In the genomic region with DNA sequence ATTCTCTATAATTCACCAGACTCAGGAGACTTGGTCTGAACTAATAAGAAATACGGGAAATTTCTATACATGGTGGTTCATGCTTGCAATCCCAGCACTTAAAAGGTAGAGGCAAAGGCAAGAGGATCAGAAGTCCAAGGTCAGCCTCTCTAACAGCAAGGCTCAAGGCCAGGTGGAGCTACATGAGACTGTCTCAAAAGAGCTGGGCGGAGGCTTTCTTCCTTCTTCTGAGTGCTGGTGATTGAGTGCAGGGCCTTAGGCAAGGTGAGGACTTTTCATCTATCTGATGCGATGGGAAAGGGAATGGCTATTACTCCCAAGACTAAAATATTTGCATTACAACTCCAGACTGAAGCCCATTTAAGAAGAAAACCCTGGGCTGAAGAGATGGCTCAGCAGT, we compare ENCODE assay signal across 31 mouse cellular contexts. TPM values are rescaled to one million over a fixed set of nuclear protein-coding genes. Genes with fewer than 3 reads are reported as not detected.
A peak's percentile ranks its signal among the peaks of the same experiment; 100 is the strongest.
DNase-seq lines count a peak whose midpoint lies in the region; ATAC-seq and TF ChIP-seq lines count a peak whose summit lies in the region.
"Had no signal": no experiment of that assay in that cellular context is flagged by ENCODE, and none has a peak within 500 bp of the region (broad histone marks: within the 10 kb centered on the region; RNA-seq: fewer than 3 reads in every experiment).

No protein-coding gene starts in this region.

- H3K9ac ChIP-seq in intestine, postnatal 0 days (ENCODE audit: low read depth, low read length) = no peak overlapping the region
- H3K9ac ChIP-seq in intestine, embryonic 15.5 days = no peak overlapping the region
- H3K9ac ChIP-seq in liver, postnatal 0 days (replicated peaks) = no peak overlapping the region
- H3K9ac ChIP-seq: embryonic facial prominence, embryonic 12.5 days; embryonic facial prominence, embryonic 15.5 days; forebrain, embryonic 12.5 days; forebrain, embryonic 15.5 days; heart, embryonic 13.5 days; hindbrain, embryonic 14.5 days had no signal

- H3K4me3 ChIP-seq in intestine, postnatal 0 days (ENCODE audit: low read depth, low read length) = no peak overlapping the region
- no peak overlapping the region for H3K4me3 ChIP-seq in intestine, embryonic 15.5 days (replicated peaks)
- no peak overlapping the region for H3K4me3 ChIP-seq in liver, postnatal 0 days (ENCODE audit: low read depth, low read length)
- H3K4me3 ChIP-seq: embryonic facial prominence, embryonic 12.5 days; embryonic facial prominence, embryonic 15.5 days; forebrain, embryonic 12.5 days; forebrain, embryonic 15.5 days; heart, embryonic 10.5 days; heart, embryonic 13.5 days had no signal

- H3K27ac ChIP-seq in intestine, postnatal 0 days (ENCODE audit: low read depth, low read length) = 0 out of 2 replicates have a peak overlapping the region, but pooled peaks have one; percentile 7
- no peak overlapping the region for H3K27ac ChIP-seq in intestine, embryonic 15.5 days
- H3K27ac ChIP-seq in liver, postnatal 0 days (ENCODE audit: low read depth) = no peak overlapping the region
- H3K27ac ChIP-seq: embryonic facial prominence, embryonic 12.5 days; embryonic facial prominence, embryonic 15.5 days; forebrain, embryonic 12.5 days; forebrain, embryonic 15.5 days; heart, embryonic 10.5 days; heart, embryonic 13.5 days; hindbrain, embryonic 14.5 days; hindbrain, postnatal 0 days had no signal

- WGBS in intestine, postnatal 0 days = 85% methylated on average over 3 of the region's 3 CpGs
- 89% methylated on average over 3 of the region's 3 CpGs for WGBS in intestine, embryonic 15.5 days
- WGBS in liver, postnatal 0 days (ENCODE audit: insufficient replicate concordance) = 93% methylated on average over 3 of the region's 3 CpGs

- no peak for ATAC-seq in intestine, postnatal 0 days
- no peak for ATAC-seq in intestine, embryonic 15.5 days
- ATAC-seq in liver, postnatal 0 days = no peak
- ATAC-seq: forebrain, embryonic 15.5 days; hindbrain, postnatal 0 days; inflammation-experienced regulatory T-cells, adult 6 months had no signal

- no peaks in the 10 kb centered on the region for H3K4me1 ChIP-seq in intestine, postnatal 0 days (replicated peaks; ENCODE audit: control insufficient read depth, insufficient read depth, low read length)
- no peaks in the 10 kb centered on the region for H3K4me1 ChIP-seq in intestine, embryonic 15.5 days (replicated peaks)
- peaks cover 6% of the 10 kb centered on the region for H3K4me1 ChIP-seq in liver, postnatal 0 days (ENCODE audit: insufficient read depth)
- H3K4me1 ChIP-seq: embryonic facial prominence, embryonic 12.5 days; embryonic facial prominence, embryonic 15.5 days; forebrain, embryonic 12.5 days; forebrain, embryonic 15.5 days; heart, embryonic 10.5 days; heart, embryonic 13.5 days had no signal

- H3K27me3 ChIP-seq in intestine, postnatal 0 days (replicated peaks; ENCODE audit: control insufficient read depth, insufficient read depth, low read length) = no peaks in the 10 kb centered on the region
- no peaks in the 10 kb centered on the region for H3K27me3 ChIP-seq in intestine, embryonic 15.5 days (replicated peaks)
- no peaks in the 10 kb centered on the region for H3K27me3 ChIP-seq in liver, postnatal 0 days (ENCODE audit: insufficient read depth, low read length)
- H3K27me3 ChIP-seq: embryonic facial prominence, embryonic 12.5 days; embryonic facial prominence, embryonic 15.5 days; forebrain, embryonic 12.5 days; forebrain, embryonic 15.5 days; heart, embryonic 13.5 days had no signal

- no peak for TF ChIP-seq CTCF in intestine, postnatal 0 days (IDR thresholded peaks at IDR 0.05; ENCODE audit: low read depth)
- TF ChIP-seq CTCF in liver, postnatal 0 days (IDR thresholded peaks at IDR 0.05; ENCODE audit: low read depth) = no peak

- H3K9me3 ChIP-seq in intestine, postnatal 0 days (ENCODE audit: control insufficient read depth) = no peaks in the 10 kb centered on the region
- H3K9me3 ChIP-seq in intestine, embryonic 15.5 days = no peaks in the 10 kb centered on the region
- H3K9me3 ChIP-seq in liver, postnatal 0 days (ENCODE audit: low read length) = no peaks in the 10 kb centered on the region
- H3K9me3 ChIP-seq: embryonic facial prominence, embryonic 12.5 days; embryonic facial prominence, embryonic 15.5 days; forebrain, embryonic 12.5 days; forebrain, embryonic 15.5 days; heart, embryonic 10.5 days; heart, embryonic 13.5 days had no signal

- no peak overlapping the region for H3K4me2 ChIP-seq in intestine, postnatal 0 days (replicated peaks; ENCODE audit: low read depth)
- no peak overlapping the region for H3K4me2 ChIP-seq in intestine, embryonic 15.5 days (replicated peaks)
- no peak overlapping the region for H3K4me2 ChIP-seq in liver, postnatal 0 days (ENCODE audit: low read depth, low read length)
- H3K4me2 ChIP-seq: embryonic facial prominence, embryonic 12.5 days; embryonic facial prominence, embryonic 15.5 days; forebrain, embryonic 12.5 days; forebrain, embryonic 15.5 days; heart, embryonic 13.5 days; hindbrain, embryonic 14.5 days had no signal

- DNase-seq in adrenal gland, adult (ENCODE audit: inconsistent age in 2 of 2, low spot score in 1 of 2) = peak; percentile 33 to 74
- no peak for DNase-seq in adrenal gland, adult 2 months
- peak; percentile 88 for DNase-seq in ZHBTc4 (ENCODE audit: low read depth, low spot score)
- no peak for DNase-seq in liver, postnatal 0 days
- DNase-seq: adrenal gland, postnatal 10 days; adrenal gland, postnatal 36 days; cerebellum, adult 11 months; cerebellum, adult 2 months; cerebellum, adult 9-11 months; cerebellum, postnatal 25 days; gastrocnemius, postnatal 10 days; heart, adult 18-20 months; heart, postnatal 14 days; heart, postnatal 4 days; kidney, adult 11 months; kidney, adult 8-10 months had no signal

- peaks cover 68% of the 10 kb centered on the region for H3K36me3 ChIP-seq in intestine, postnatal 0 days (ENCODE audit: control insufficient read depth, insufficient read depth)
- H3K36me3 ChIP-seq in intestine, embryonic 15.5 days = peaks cover 42% of the 10 kb centered on the region
- H3K36me3 ChIP-seq in liver, postnatal 0 days (replicated peaks; ENCODE audit: insufficient read depth, low read length) = peaks cover 76% of the 10 kb centered on the region

- no peak for TF ChIP-seq EP300 in liver, postnatal 0 days (IDR thresholded peaks at IDR 0.05; ENCODE audit: low read depth)

RNA-seq across cellular contexts. Expression of a gene that starts 11.1 kb away (rescaled TPM):
- total RNA-seq in adrenal gland, adult 2 months (2021) = 10 to 100 TPM; 70.7 to 99.0 TPM
- polyA plus RNA-seq in adrenal gland, adult 2 months (2012; rRNA removed) = 44.6 and 49.5 TPM in 2 replicates
- 42.1 and 42.3 TPM in 2 replicates for polyA plus RNA-seq in intestine, postnatal 0 days (2015; fragmentation: Nextera tagmentation; extraction: Ambion mirVana)
- 81.4 and 86.7 TPM in 2 replicates for polyA plus RNA-seq in intestine, embryonic 15.5 days (2015; fragmentation: Nextera tagmentation; extraction: Ambion mirVana)
- polyA plus RNA-seq in liver, postnatal 0 days (2015; fragmentation: Nextera tagmentation; extraction: Ambion mirVana) = 26.6 and 28.2 TPM in 2 replicates

RNA-seq across cellular contexts. Expression of a gene that starts 25.6 kb away (rescaled TPM):
- 10 to 100 TPM; 42.2 to 66.4 TPM for total RNA-seq in adrenal gland, adult 2 months (2021)
- polyA plus RNA-seq in adrenal gland, adult 2 months (2012; rRNA removed) = 3.9 and 5.8 TPM in 2 replicates
- polyA plus RNA-seq in intestine, postnatal 0 days (2015; fragmentation: Nextera tagmentation; extraction: Ambion mirVana) = 21.1 and 25.0 TPM in 2 replicates
- polyA plus RNA-seq in intestine, embryonic 15.5 days (2015; fragmentation: Nextera tagmentation; extraction: Ambion mirVana) = 42.4 and 44.9 TPM in 2 replicates
- polyA plus RNA-seq in liver, postnatal 0 days (2015; fragmentation: Nextera tagmentation; extraction: Ambion mirVana) = 14.9 and 17.0 TPM in 2 replicates

RNA-seq across cellular contexts. Expression of a gene that starts 25.7 kb away (rescaled TPM):
- total RNA-seq in adrenal gland, adult 2 months (2021) = under 1 TPM; 0.58 to 0.59 TPM
- polyA plus RNA-seq in adrenal gland, adult 2 months (2012; rRNA removed) = 0.22 TPM in 1 of 2 replicates, not detected in the other
- polyA plus RNA-seq in intestine, postnatal 0 days (2015; fragmentation: Nextera tagmentation; extraction: Ambion mirVana) = not detected in 2 replicates
- polyA plus RNA-seq in intestine, embryonic 15.5 days (2015; fragmentation: Nextera tagmentation; extraction: Ambion mirVana) = 0.77 TPM in 1 of 2 replicates, not detected in the other
- polyA plus RNA-seq in liver, postnatal 0 days (2015; fragmentation: Nextera tagmentation; extraction: Ambion mirVana) = not detected in 2 replicates
- total RNA-seq: common myeloid progenitor, adult 5-6 weeks; gastrocnemius, postnatal 10 days; heart, postnatal 4 days; hindbrain, postnatal 0 days had no signal
- polyA plus RNA-seq: cerebellum, adult 2 months; embryonic facial prominence, embryonic 12.5 days; forebrain, embryonic 12.5 days; hindbrain, embryonic 11.5 days; hindbrain, embryonic 14.5 days; hindbrain, postnatal 0 days; inflammation-experienced regulatory T-cells, adult 6 months had no signal

RNA-seq across cellular contexts. Expression of a gene that starts 52.9 kb away (rescaled TPM):
- not detected for total RNA-seq in adrenal gland, adult 2 months (2021)
- not detected in 2 replicates for polyA plus RNA-seq in adrenal gland, adult 2 months (2012; rRNA removed)
- polyA plus RNA-seq in intestine, postnatal 0 days (2015; fragmentation: Nextera tagmentation; extraction: Ambion mirVana) = not detected in 2 replicates
- not detected in 2 replicates for polyA plus RNA-seq in intestine, embryonic 15.5 days (2015; fragmentation: Nextera tagmentation; extraction: Ambion mirVana)
- polyA plus RNA-seq in liver, postnatal 0 days (2015; fragmentation: Nextera tagmentation; extraction: Ambion mirVana) = not detected in 2 replicates
- total RNA-seq: adrenal gland, postnatal 10 days; adrenal gland, postnatal 36 days; common myeloid progenitor, adult 5-6 weeks; gastrocnemius, postnatal 10 days; gastrocnemius, postnatal 4 days; heart, adult 18-20 months; heart, postnatal 14 days; heart, postnatal 4 days; hindbrain, postnatal 0 days had no signal
- polyA plus RNA-seq: forebrain, embryonic 12.5 days; forebrain, embryonic 15.5 days; heart, embryonic 10.5 days; heart, embryonic 13.5 days; heart, embryonic 16.5 days; hindbrain, embryonic 11.5 days; hindbrain, embryonic 14.5 days; hindbrain, postnatal 0 days had no signal

Comparison
In these comparisons a context has a peak if more than half of its experiments do, and no peak if none do; other contexts are left out.
1. DNase-seq: peak in adrenal gland, adult (2 of 2) and ZHBTc4 (single experiment); none in adrenal gland, adult 2 months (single experiment) and liver, postnatal 0 days (single experiment).